Mouse (Mus musculus) lung, postnatal 4 days (tissue): ENCODE measurements at regions not wholly inside any gene's neighbourhood (a gene's known extent, or its start where the extent isn't known, plus 50 kb on each side); places are given as distances from the start of the nearest gene placed in this dataset.
A peak's percentile ranks its signal among the peaks of the same experiment; 100 is the strongest.

Experiments used
- DNase-seq, 2 experiments: peaks; one replicate each; pipeline ENCODE4 v3.0.0; 2021

DNA sequence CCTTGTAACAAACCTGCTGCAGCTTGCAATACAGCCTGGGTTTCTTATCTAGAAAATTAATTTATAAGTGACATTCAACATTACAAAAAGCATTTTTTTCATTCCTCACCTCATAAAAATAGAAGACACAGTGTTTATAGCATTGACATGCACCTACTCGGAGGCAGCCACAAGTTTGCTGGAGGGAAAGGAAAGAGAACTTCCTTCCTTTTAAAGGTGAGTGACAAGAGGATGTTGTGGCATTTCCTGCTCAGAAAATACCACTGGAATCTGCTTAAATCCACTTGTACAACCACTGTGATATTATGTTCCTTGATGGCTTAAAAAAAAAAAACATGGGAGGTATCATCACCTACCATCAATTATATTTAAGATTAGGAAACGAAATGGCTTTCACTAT lies 1222.2 kb upstream of the Flrt2 start:
- no peak for DNase-seq

- DNase-seq = no peak
Measured at GRCm38 (mm10) chr12:94470981-94471380, 1221.0 kb upstream of the Flrt2 start.

DNA sequence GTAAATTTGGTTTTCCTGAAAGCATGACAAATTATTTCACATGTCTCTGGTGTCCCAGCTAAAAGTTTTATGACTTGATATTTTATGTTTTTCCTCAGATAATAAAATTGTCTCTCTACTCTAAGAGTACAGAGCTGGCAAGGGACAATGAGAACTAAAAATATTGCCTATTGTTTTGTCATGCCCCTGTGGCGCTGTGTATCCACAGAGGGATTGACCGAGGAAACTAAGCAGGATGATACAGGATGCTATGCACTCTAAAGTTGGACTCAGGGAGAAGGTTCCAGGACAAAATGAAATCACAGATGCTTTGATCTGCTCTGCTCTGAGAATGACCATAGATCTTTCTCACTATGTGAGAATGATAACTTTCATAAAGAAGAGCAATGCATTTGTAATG lies 1203.3 kb upstream of the Flrt2 start:
- no peak for DNase-seq

- DNase-seq = no peak
Measured at GRCm38 (mm10) chr12:94508099-94508498, 1183.9 kb upstream of the Flrt2 start.

DNA sequence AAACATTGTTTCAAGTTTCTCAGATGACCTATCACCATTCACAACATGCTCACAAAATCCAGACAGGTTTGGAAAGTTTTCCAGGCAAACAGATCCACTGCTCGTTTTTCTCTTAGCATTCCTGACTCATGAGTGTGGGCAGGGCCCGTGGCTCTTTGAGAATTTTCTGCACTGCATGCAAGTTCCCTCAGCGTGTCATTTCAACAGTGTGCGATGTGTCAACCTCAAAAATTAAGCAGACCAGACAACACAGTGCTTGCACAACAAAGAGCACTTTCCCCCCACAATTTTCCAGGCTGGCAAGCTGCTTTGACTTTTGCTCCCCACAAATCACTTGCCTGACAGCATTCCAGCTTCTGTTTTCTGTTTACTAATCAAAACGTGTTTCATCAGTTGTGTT lies 1182.2 kb upstream of the Flrt2 start:
- peak in 1 of 2 experiments; percentile 14 for DNase-seq

DNA sequence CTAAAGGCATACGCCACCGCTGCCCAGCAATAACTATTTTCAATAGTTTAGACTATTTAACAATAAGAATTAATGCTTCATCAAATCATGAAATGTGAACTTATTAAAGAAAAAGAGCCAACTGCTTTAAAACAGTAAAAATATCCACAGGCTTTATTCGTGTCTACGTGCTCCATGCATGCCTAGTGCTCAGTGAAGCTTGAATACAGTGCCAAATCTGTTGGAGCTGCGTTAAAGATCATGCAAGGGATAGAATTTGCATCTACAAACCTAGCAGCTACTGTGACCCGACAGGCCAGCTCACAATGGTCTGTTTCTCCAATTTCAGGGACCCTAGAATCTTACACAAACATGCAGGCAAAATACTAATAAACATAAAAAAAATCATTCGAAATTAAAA lies 1147.3 kb upstream of the Flrt2 start:
- no peak for DNase-seq

DNA sequence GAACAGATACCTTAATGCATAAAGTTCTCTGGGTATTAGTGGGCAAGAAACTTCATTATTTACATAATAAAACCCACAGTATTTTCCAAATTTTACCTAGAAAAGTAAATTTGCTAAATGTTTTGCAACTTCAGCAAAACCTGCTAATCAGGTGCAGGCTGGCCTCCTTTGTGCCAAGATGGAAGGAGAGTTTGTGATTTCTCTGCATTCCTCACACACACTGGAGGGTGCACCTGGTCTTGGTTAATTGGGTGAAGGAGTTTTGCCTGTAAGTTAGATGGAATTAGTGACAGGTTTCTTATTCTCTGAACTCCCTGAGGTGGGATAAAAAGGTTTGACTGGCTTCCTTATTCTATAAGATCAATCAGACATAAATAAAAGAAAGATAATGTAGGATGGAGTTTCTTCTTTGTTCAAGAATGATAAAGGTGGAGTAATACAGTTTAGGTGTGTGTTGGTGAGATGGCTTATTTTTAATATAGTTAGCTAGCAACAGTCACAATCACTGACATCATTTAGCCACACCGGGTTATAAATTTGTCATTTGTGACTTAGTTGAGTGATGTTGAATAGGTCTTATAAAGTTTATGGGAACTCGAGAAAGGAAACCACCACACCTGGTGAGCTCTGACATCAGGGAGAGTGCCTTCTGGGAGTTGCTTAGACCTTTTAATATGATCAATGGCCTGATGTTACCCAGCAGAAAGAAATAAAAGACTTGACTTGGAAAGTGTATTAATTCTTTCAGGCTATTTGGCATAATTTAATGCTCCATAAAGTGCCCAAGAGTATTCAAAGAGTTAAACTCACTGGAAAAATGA lies 1131.4 kb upstream of the Flrt2 start:
- DNase-seq = no peak

DNA sequence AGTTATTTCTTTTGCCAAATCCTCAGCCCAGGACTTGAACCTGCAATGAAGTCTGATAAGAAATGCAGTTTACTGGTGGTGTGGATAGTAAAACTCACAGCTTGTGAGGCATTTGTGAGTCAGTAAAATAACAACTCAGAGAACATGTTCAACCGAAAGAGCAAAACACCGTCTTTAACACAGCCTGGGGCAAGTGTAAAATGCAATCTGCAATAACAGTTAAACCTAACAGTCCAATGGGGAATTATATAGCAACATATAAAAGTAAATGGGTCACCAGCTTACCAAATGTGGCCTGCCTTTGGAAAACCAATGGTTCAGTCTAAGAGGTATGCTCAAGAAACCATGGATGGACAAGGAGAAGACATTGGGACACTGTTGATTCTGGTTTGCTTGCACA lies 1117.0 kb upstream of the Flrt2 start:
- no peak for DNase-seq

DNA sequence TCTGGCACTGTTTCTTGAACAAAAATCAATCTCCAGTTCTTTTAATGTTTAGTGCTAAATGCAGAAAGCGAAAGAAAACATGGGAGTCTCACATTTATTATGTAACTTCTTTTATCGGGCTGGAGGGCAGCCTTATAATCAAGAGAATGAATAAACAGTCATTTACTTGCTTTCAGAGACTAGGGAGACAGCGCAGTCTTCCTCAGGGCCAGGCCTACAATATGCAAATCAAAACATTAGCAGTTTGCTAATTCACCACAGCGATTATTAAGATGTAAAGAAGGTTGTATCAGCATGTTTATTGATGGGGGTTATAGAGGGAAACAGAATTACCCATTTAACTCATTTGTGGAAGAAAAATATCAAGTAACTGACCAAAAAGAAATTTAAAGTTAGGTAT lies 1111.7 kb upstream of the Flrt2 start:
- DNase-seq = no peak

DNA sequence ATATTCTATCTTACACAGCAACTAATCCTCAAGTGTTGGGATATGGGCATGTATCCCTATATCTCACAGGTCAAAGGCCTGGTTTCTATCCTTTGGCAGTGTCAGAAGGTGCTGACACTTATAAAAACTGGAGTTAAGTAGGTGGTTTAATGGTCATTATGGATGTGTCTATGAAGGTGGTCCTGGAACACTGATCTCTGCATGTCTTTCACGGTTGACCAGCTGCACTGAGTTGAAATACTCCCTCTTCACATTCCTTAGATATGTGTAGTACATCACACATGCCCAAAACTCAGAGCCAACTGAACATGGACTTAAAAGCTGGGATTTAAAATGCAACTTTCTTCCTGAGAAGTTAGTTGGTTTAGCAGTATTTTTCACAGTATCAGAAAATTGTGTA lies 1107.7 kb upstream of the Flrt2 start:
- DNase-seq = no peak

DNA sequence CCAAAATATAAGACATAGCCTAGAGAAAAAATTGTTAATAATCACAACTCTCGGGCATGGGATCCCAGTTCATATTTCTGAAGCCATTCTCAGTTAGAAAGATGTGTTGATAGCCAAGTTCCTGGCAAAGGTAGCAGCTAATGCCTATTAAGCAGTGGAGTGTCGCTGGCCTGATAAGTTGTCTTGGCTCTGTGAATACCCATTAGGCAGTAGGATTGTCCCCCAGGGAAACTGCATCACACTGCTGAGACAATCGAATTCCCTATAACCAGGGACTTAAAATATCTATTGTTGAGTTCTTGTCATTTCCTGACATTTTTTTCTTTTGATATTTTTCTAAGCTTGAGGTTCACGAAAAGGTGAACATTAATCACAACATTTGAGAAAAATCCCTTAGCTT lies 1105.0 kb upstream of the Flrt2 start:
- DNase-seq = no peak

GRCm38 (mm10) chr12:94588599-94588998 lies 1103.4 kb upstream of the Flrt2 start:
- no peak for DNase-seq

DNA sequence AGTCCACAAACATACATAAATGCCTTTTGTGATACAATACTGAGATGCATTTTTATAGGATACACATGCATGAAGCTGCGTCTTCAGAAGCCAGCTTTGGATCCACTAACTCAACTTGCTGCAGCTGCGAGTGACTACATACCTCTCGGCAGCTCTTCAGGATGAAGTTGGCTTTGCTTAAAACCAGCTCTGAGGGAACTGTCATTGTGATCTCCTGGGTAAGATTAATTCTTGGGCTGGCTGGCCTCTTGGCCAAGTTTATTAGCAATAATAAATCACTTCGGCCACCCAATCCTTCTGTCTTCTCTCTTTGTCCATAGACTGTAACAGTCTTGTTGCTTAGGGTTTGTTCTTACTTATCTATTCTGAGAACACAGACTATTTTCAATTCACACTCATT lies 1103.0 kb upstream of the Flrt2 start:
- no peak for DNase-seq

- DNase-seq = no peak
Measured at GRCm38 (mm10) chr12:94605566-94605965, 1086.5 kb upstream of the Flrt2 start.

GRCm38 (mm10) chr12:94636555-94636954 lies 1055.5 kb upstream of the Flrt2 start:
- DNase-seq = no peak

- DNase-seq = no peak
Measured at GRCm38 (mm10) chr12:94640153-94640552, 1051.9 kb upstream of the Flrt2 start.

DNA sequence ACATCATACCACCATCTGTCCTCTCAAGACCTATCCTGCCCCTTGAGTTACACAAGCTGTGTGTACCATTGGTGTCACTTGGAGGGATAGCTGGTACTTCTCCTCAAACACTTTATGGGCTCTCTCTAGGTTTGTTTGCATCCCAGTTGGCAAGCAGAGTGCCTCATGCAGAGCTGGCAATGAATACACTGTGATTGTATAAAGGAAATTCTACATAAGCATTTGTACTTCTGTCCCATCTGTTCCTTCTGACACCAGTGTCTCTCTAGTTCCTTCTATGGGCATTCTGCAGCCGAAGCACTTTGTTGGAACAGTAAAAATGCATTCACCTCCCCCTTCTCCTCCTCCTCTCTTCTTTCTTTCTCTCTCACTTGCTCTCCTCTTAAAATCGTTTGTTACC lies 1046.7 kb upstream of the Flrt2 start:
- no peak for DNase-seq

GRCm38 (mm10) chr12:94670035-94670434 lies 1022.0 kb upstream of the Flrt2 start:
- DNase-seq = no peak

DNA sequence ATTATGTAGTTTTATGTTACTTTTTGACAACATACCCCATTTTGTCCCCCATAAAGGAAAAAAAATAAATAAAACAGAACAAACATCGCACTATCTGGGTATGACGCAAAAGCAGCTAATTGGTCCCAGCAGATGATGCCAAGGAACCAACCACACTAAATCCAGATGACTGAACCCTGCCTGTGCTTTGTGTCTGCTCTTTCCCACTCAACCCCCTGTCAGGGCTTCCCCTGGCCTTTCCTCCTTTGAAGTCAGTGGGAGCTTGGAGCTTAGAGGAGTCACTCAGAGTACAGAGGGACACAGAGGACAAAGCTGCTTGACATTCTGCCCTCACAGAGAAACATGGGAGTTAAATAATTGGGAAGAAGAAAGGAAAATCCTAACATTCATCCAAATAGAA lies 1017.1 kb upstream of the Flrt2 start:
- DNase-seq = no peak

GRCm38 (mm10) chr12:94691341-94692029 lies 1000.5 kb upstream of the Flrt2 start:
- DNase-seq = no peak

DNA sequence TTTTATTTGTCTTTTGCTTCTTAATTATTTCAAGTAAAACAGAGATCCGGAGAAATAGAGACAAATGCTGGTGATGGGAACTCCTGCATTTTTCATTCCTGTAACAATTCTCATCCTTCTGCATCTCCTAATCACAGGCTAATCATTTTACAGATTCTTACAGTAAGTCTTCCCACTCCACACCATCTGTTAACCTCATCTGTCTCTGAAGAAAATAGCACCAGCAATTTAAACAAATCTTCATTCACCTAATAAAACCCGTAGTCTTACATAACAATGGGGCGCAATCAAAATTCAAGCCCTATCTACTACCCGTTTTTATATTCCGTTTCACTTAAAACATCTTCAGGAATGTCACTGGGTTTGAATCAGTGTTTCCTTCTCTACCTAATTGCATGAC lies 960.6 kb upstream of the Flrt2 start:
- DNase-seq = no peak

DNA sequence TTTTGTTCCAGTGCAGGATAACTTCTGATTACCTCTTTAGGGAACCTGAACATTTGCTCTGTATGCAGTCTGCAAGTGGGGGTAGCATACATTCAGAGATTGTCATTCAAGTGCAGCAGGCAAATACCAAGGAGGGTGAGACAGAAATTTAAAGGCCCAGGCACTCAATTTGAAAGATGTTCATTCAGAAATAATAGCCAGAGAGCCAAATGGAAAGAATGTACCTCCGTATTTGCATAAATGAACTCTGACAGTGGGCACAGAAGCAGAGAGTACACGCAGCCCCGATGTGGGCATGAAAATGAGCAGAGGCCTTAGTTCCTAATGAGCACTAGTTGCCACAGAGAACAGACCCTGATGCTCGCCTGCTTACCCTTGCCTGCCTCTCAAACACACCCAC lies 958.8 kb upstream of the Flrt2 start:
- no peak for DNase-seq

- no peak for DNase-seq
Measured at GRCm38 (mm10) chr12:94737263-94737662, 954.8 kb upstream of the Flrt2 start.

DNA sequence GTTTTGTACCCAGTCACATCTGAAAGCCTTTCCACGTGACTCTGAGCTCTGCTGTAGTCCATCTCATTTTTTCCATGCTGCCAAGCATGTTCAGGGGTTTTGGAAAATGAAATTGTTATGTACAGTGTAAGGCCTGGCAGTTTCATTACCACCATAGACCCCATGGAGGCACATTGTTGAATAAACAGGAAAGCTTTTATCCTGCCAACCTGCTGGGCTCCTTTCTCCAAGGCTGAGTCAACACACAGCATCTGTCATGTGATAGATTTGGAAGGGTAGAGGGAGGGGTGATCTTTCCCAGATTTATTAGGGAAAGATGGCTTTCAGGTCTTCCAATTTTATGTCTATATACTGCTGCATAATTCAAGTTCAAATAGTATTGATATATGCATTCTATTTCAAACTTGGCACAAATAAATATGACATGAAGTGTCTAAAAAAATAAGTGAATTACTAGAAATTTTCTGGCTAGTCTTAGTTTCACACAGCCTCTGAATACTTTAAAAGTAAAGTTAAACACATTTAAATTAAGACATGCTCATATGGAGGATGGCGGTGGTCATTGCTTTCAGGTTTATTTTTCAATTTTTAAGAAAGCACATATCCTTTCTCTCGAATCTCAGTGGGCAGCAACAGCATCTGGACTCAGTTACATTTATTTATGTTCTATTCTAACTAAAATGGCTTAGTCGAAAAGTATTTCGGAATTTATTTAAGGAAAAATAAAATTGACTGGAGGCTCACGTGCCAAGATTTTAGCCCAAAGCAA lies 942.1 kb upstream of the Flrt2 start:
- DNase-seq = no peak
